Mouse (Mus musculus) liver, embryonic 11.5 days (tissue): ENCODE results near the gene Nup35. TPM values are rescaled to one million over a fixed set of nuclear protein-coding genes. Genes with fewer than 3 reads are reported as not detected.

Source experiments
- microRNA counts: library from miRNA; unstranded; fragments of <30 nt; microRNA quantifications from one replicate; lab custom pipeline; 2015
- microRNA-seq: library from miRNA; unstranded; fragments of <30 nt; microRNA quantifications from one replicate; pipeline ENCODE4, GENCODE M21; 2017; ENCODE audit warnings: borderline number of aligned reads
- polyA plus RNA-seq: library from polyadenylated mRNA; unstranded; fragments of >200 nt; fragmentation: Nextera tagmentation; extraction: Ambion mirVana; gene quantifications from 2 replicates; pipeline ENCODE4 v1.2.1, GENCODE M21; 2014

The Nup35 gene
- polyA plus RNA-seq, 1 experiment from 2014 or later: 71.3 TPM

MicroRNA genes within 50 kb of the gene (microRNA counts, 519-probe panel; counts per million panel counts)
- not detected for microRNA mmu-miR-684 (lab: Ali Mortazavi, UCI)

Small RNAs within 50 kb of the gene (microRNA-seq; reads per million reads assigned to microRNA genes)
- not detected for gene Mir684-1

Other genes with a start within 250 kb of the Nup35 start
- 1.8 and 4.1 TPM in 2 replicates for gene Frzb, start 169.6 kb upstream of the Nup35 start, polyA plus RNA-seq
- 27.4 and 30.2 TPM in 2 replicates for gene Nckap1, start 35.9 kb upstream of the Nup35 start, polyA plus RNA-seq
- 16.1 and 18.6 TPM in 2 replicates for gene Dusp19, start 191 bp upstream of the Nup35 start, polyA plus RNA-seq